Mouse (Mus musculus) erythroblast, embryonic 14.5 days (primary cell): ENCODE results near the gene Sdha. TPM values are rescaled to one million over a fixed set of nuclear protein-coding genes. Genes with fewer than 3 reads are reported as not detected.

Experiments
- H3K27me3 ChIP-seq: 2 replicates; pipeline ENCODE4 v1.6.1; 2012; ENCODE audit warnings: inconsistent platforms; ENCODE audit not compliant: control insufficient read depth
- H3K36me3 ChIP-seq: 2 replicates; pipeline ENCODE4 v1.6.1; 2012; ENCODE audit warnings: mild to moderate bottlenecking, inconsistent platforms; ENCODE audit not compliant: control insufficient read depth
- H3K4me1 ChIP-seq: 2 replicates; pipeline ENCODE4 v1.6.1; 2012; ENCODE audit warnings: inconsistent platforms; ENCODE audit not compliant: control insufficient read depth
- H3K4me3 ChIP-seq: replicated peaks from 2 replicates; pipeline ENCODE3; 2012; ENCODE audit warnings: moderate library complexity, mild to moderate bottlenecking, inconsistent platforms
- H3K9me3 ChIP-seq: 2 replicates; pipeline ENCODE4 v1.6.1; 2012; ENCODE audit warnings: low read length, inconsistent platforms, mixed read lengths; ENCODE audit not compliant: control insufficient read depth
- GATA1 ChIP-seq: IDR thresholded peaks from 2 replicates; pipeline ENCODE4 v1.6.1; 2012; ENCODE audit warnings: low read length, inconsistent platforms, mixed read lengths
- TAL1 ChIP-seq: IDR thresholded peaks from 3 replicates; pipeline ENCODE4 v1.6.1; 2012; ENCODE audit warnings: low read length, inconsistent platforms, mixed read lengths
- polyA plus RNA-seq: library from polyadenylated mRNA; stranded (reverse); fragments of >175 nt; gene quantifications from 2 replicates; pipeline ENCODE4 v1.2.3, GENCODE M21; 2012

Gene Sdha
- polyA plus RNA-seq, 1 experiment, result 2.0 TPM

DNA sequence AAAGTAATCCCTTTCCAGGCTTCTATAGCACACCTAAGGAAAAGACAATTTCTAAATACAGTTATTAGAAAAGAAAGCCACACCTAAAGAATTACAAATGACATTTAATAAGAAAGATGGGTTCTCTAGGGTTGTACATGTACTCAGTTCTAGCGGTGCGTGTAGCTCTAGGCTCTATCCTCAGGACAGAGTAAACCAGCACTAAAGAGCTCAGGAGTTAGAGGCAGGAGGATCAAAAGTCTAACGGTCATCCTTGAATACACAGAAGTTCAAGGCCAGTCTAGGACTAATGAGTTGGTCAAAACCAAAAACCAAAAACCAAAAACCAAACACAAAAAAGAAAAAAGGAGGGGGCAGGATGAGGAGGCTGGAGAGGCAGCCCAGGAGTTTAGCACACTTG lies 35.5 kb downstream of the Sdha start:
- Histone ChIP-seq H3K4me3 (no peak overlapping the region), H3K9me3 (no peaks in the 10 kb centered on the region), H3K36me3 (peaks cover 42% of the 10 kb centered on the region), H3K4me1 (peaks cover 38% of the 10 kb centered on the region), H3K27me3 (no peaks in the 10 kb centered on the region)
- TF ChIP-seq GATA1, result no peak
- TF ChIP-seq TAL1, result no peak

GRCm38 (mm10) chr13:74305780-74306179 lies 44.3 kb downstream of the Sdha start:
- Histone ChIP-seq H3K9me3 (no peaks in the 10 kb centered on the region), H3K36me3 (peaks cover 92% of the 10 kb centered on the region), H3K27me3 (no peaks in the 10 kb centered on the region), H3K4me3 (no peak overlapping the region), H3K4me1 (no peaks in the 10 kb centered on the region)
- no peak for TF ChIP-seq GATA1
- TF ChIP-seq TAL1, result no peak

DNA sequence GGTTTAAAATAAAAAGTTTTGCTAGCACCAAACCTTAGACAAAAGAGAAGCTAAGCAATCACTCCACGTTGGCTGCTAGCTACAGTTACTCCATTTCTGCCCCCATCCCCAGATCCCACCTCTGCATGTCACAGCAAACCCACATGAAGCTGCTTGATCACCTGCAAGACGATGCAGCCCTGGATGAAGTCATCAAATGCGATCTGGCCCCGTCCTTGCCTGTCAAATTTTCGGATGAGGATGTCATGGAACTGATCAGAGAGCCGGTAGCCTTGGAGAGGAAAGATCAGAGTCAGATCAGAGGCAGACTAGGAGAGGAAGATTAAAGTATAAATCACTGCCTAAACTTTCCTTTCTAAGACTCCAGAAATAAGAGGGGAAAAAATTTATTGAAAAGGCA lies 44.7 kb downstream of the Sdha start:
- Histone ChIP-seq H3K4me3 (no peak overlapping the region), H3K4me1 (no peaks in the 10 kb centered on the region), H3K9me3 (no peaks in the 10 kb centered on the region), H3K27me3 (no peaks in the 10 kb centered on the region), H3K36me3 (peaks cover 88% of the 10 kb centered on the region)
- TF ChIP-seq TAL1 (no peak), GATA1 (no peak)

- Histone ChIP-seq H3K9me3 (no peaks in the 10 kb centered on the region), H3K27me3 (no peaks in the 10 kb centered on the region), H3K4me1 (no peaks in the 10 kb centered on the region), H3K36me3 (peaks cover 60% of the 10 kb centered on the region), H3K4me3 (no peak overlapping the region)
- TF ChIP-seq TAL1 (no peak), GATA1 (no peak)
Observed at GRCm38 (mm10) chr13:74302050-74303037, 47.7 kb downstream of the Sdha start.

- Histone ChIP-seq H3K4me1 (no peaks in the 10 kb centered on the region), H3K27me3 (no peaks in the 10 kb centered on the region), H3K4me3 (no peak overlapping the region), H3K9me3 (no peaks in the 10 kb centered on the region), H3K36me3 (peaks cover 52% of the 10 kb centered on the region)
- TF ChIP-seq GATA1 (no peak), TAL1 (no peak)
Observed at GRCm38 (mm10) chr13:74301607-74301984, 48.5 kb downstream of the Sdha start.

DNA sequence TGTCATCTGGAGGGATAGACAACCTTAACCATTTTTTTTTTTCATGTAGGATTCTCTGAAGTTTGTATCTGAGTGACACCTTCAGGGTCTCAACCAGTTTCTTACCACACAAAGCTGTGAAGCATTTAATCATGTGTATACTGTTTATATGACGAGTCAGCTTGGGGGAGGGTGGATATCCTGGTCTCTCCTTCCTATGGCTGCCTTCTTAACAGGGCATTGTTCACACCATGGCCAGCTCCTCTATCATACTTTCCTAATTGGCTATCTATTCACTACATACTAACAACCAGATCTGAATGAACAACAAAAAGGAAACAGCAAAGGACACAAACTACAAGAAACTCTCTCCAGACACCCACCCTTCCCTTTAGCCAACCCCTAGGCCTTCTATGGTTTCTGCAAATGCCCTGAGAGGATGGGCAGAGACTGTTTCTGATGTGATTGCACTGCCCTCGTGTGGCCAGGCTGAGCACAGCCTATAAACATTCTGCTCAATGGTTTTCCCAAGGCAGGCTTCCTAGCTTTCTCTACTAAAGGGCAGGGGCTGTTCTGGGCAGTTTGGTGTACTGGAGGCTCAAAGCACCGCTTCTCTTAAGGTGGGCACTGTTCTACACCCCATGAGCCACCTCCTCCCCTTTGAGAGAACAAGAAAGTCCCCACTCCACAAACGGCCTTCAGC lies 49.0 kb downstream of the Sdha start:
- 0 out of 2 replicates have a peak, but pooled peaks cover under 1% of the 10 kb centered on the region for H3K27me3 ChIP-seq
- H3K9me3 ChIP-seq, result no peaks in the 10 kb centered on the region
- H3K36me3 ChIP-seq, result peaks cover 47% of the 10 kb centered on the region
- no peak overlapping the region for H3K4me3 ChIP-seq
- no peaks in the 10 kb centered on the region for H3K4me1 ChIP-seq
- TF ChIP-seq GATA1 (no peak), TAL1 (no peak)

DNA sequence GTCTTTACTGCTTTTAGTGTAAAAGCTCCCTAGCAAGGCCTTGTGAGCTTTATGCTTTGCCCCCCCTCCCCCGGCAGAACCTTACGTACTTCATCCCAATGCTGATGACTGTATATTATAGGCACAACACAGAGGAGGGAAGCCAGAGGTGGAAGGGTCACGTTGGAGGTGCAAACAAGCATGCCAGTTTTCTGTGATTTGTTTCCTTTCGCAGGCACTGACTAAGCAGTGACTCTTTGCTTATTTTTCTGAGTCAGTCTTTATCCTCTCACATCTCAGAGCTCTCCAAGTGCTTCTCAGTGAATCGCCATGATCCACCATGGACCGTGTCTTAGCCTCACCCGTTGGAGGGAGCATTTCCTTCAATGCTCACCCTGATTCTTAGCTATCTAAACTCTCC lies 53.7 kb downstream of the Sdha start:
- Histone ChIP-seq H3K4me1 (peaks cover 8% of the 10 kb centered on the region), H3K9me3 (no peaks in the 10 kb centered on the region), H3K36me3 (peaks cover under 1% of the 10 kb centered on the region), H3K4me3 (no peak overlapping the region), H3K27me3 (peaks cover 17% of the 10 kb centered on the region)
- TF ChIP-seq TAL1, result no peak
- TF ChIP-seq GATA1, result no peak

DNA sequence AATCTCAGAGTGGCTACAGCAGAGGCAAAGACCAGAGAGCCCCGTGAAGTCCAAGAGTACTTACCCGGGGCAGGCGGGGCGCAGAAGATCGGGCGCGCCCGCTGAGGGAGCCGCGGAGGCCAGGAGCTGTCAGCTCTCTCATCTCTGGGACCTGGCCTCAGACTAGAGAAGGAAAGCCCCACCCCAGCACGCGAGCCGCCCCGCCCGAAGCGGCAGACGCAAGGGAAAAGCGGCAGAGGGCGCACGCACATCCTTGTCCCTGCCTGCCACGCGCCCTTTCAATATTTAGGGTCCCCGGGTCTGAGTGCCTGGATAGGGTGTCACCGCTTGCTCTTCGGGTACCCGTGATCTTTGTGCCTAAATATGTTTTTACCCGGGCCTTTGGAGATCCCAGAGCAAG lies 57.9 kb downstream of the Sdha start, which contains the start of gene Ahrr:
Ahrr (minus strand) TSS at position 165 of the 400 bp plus-strand sequence.
- peaks cover 8% of the 10 kb centered on the region for H3K4me1 ChIP-seq
- no peaks in the 10 kb centered on the region for H3K9me3 ChIP-seq
- no peak for TF ChIP-seq TAL1
- TF ChIP-seq GATA1, result no peak
- no peaks in the 10 kb centered on the region for H3K36me3 ChIP-seq
- H3K27me3 ChIP-seq, result peaks cover 17% of the 10 kb centered on the region
- no peak within 1 kb of the TSS for H3K4me3 ChIP-seq

DNA sequence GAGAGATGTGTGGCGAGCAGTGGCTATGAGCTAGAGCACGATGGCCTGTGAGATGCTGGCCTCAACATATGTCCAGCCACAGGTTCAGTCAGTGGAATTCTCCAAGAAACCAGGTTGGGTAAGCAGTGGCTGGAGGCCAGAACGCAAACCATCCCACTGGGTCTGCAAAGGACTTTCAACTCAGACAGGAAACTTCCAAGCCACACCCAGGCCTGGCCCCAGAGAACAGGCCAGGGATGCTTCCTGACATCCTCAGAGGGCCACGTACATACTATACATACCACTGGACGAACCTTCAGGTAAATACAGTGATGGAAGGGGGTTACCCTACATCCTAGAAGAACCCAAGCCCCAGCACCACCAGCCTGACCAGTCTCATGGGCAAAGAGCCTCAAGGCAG lies 60.4 kb downstream of the Sdha start:
- Histone ChIP-seq H3K4me1 (peaks cover 8% of the 10 kb centered on the region), H3K9me3 (no peaks in the 10 kb centered on the region), H3K4me3 (no peak overlapping the region), H3K36me3 (no peaks in the 10 kb centered on the region), H3K27me3 (peaks cover 16% of the 10 kb centered on the region)
- TF ChIP-seq TAL1, result no peak
- no peak for TF ChIP-seq GATA1

GRCm38 (mm10) chr13:74282299-74282698 lies 67.8 kb downstream of the Sdha start:
- peaks cover 6% of the 10 kb centered on the region for H3K4me1 ChIP-seq
- no peak for TF ChIP-seq TAL1
- TF ChIP-seq GATA1, result no peak
- H3K36me3 ChIP-seq, result no peaks in the 10 kb centered on the region
- no peaks in the 10 kb centered on the region for H3K9me3 ChIP-seq
- H3K27me3 ChIP-seq, result peaks cover 6% of the 10 kb centered on the region; the same call in 1 of the 2 replicates
- H3K4me3 ChIP-seq, result no peak overlapping the region
